Mouse (Mus musculus) CH12.LX (cell line): ENCODE measurements at regions not wholly inside any gene's neighbourhood (a gene's known extent, or its start where the extent isn't known, plus 50 kb on each side); places are given as distances from the start of the nearest gene placed in this dataset.

Experiments
- CTCF ChIP-seq, 2 experiments: IDR thresholded peaks in 1 of 2; conservative IDR thresholded peaks in 1 of 2; 2 replicates each; pipeline ENCODE4 v1.5.1; 2011 to 2012; ENCODE audit warnings: low read depth in 2 of 2, low read length in 2 of 2, improper control_type of control experiment in 1 of 2, inconsistent platforms in 1 of 2, mild to moderate bottlenecking in 1 of 2, moderate library complexity in 1 of 2
- EP300 ChIP-seq: IDR thresholded peaks from 2 replicates; pipeline ENCODE4 v1.6.1; 2011; ENCODE audit warnings: low read length, improper control_type of control experiment
- HCFC1 ChIP-seq: IDR thresholded peaks from 2 replicates; pipeline ENCODE4 v1.6.1; 2012; ENCODE audit warnings: low read depth, mild to moderate bottlenecking, inconsistent platforms, low read length, improper control_type of control experiment
- MAZ ChIP-seq: IDR thresholded peaks from 2 replicates; pipeline ENCODE4 v1.6.1; 2012; ENCODE audit warnings: low read depth, mild to moderate bottlenecking, inconsistent platforms, low read length, improper control_type of control experiment, moderate library complexity
- PAX5 ChIP-seq: IDR thresholded peaks from 2 replicates; pipeline ENCODE4 v1.6.1; 2012; ENCODE audit warnings: low read length, inconsistent platforms, mixed read lengths
- USF1 ChIP-seq: IDR thresholded peaks from 2 replicates; pipeline ENCODE4 v1.6.1; 2014; ENCODE audit warnings: low read depth, mild to moderate bottlenecking, inconsistent platforms, low read length, improper control_type of control experiment
- ZNF384 ChIP-seq: IDR thresholded peaks from 2 replicates; pipeline ENCODE4 v1.6.1; 2012; ENCODE audit warnings: low read depth, low read length, improper control_type of control experiment, inconsistent platforms

- TF ChIP-seq MAZ (no peak), EP300 (no peak), PAX5 (no peak), ZNF384 (no peak), USF1 (no peak), HCFC1 (no peak), CTCF (conservative IDR thresholded peaks at IDR 0.05 in 1 of 2, IDR thresholded peaks at IDR 0.05 in 1 of 2; ENCODE audit: low read depth in 2 of 2, low read length in 2 of 2) (no peak)
Observed at GRCm38 (mm10) chr16:71102829-71103228, 789.1 kb downstream of the Gbe1 start.
